Mouse (Mus musculus) kidney, adult 2 months (tissue): ENCODE data around the gene Rab12.

Experiments used
- CTCF ChIP-seq: fragments of 200-500 bp; conservative IDR thresholded peaks from 2 replicates; pipeline ENCODE4 v1.5.1; 2011; ENCODE audit warnings: low read depth, mild to moderate bottlenecking, control low read depth, low read length, moderate library complexity, mixed read lengths; ENCODE audit not compliant: insufficient read depth, insufficient read length
- POLR2A ChIP-seq: fragments of 200-500 bp; IDR thresholded peaks from one replicate; pipeline ENCODE4 v1.6.1; 2011; ENCODE audit warnings: low read depth, low read length, control low read depth

GRCm38 (mm10) chr17:66504248-66504647 lies 15.3 kb downstream of the Rab12 start:
- no peak for TF ChIP-seq CTCF
- no peak for TF ChIP-seq POLR2A
